Mouse (Mus musculus) embryo, embryonic 9.5 days (tissue): ENCODE measurements around the gene Bloc1s3.

Source experiments
- DNase-seq: peaks from one replicate; pipeline ENCODE4 v3.0.0-alpha.2; 2017; ENCODE audit errors: extremely low spot score

Gene Bloc1s3

GRCm38 (mm10) chr7:19455186-19455585 is 53.0 kb downstream of the Bloc1s3 start:
- DNase-seq, result no peak
